Mouse (Mus musculus) E14TG2a.4 (cell line): ENCODE data around the gene Nprl3.

ENCODE experiments used
- CTCF ChIP-seq: conservative IDR thresholded peaks from 2 replicates; pipeline ENCODE4 v1.5.1; 2014; ENCODE audit warnings: low read length
- NANOG ChIP-seq: IDR thresholded peaks from 2 replicates; pipeline ENCODE4 v1.6.1; 2014; ENCODE audit warnings: borderline replicate concordance, low read length, mixed read lengths
- POU5F1 ChIP-seq: IDR thresholded peaks from 2 replicates; pipeline ENCODE4 v1.6.1; 2014; ENCODE audit warnings: low read length, borderline replicate concordance

GRCm38 (mm10) chr11:32227041-32227440, 40.5 kb downstream of the Nprl3 start:
- TF ChIP-seq CTCF = no peak
- TF ChIP-seq POU5F1 = no peak
- TF ChIP-seq NANOG = no peak
